Mouse (Mus musculus) forebrain, embryonic 13.5 days (tissue): ENCODE results near the gene Gm18596. TPM values are rescaled to one million over a fixed set of nuclear protein-coding genes. Genes with fewer than 3 reads are reported as not detected.

Source experiments
- ATAC-seq: fragments of 200-750 bp; cut with Nextera tagmentation; 2 replicates; pipeline ENCODE4 v1.8.0; 2017
- H3K27ac ChIP-seq: fragments of 300-500 bp; sonication (generic); 2 replicates; pipeline ENCODE4 v1.5.1; 2015; ENCODE audit warnings: inconsistent platforms, mild to moderate bottlenecking, moderate library complexity
- H3K27me3 ChIP-seq: fragments of 300-500 bp; sonication (generic); 2 replicates; pipeline ENCODE4 v1.6.1; 2015; ENCODE audit warnings: mild to moderate bottlenecking, inconsistent platforms
- H3K36me3 ChIP-seq: fragments of 300-500 bp; sonication (generic); 2 replicates; pipeline ENCODE4 v1.6.1; 2015; ENCODE audit warnings: mild to moderate bottlenecking, inconsistent platforms; ENCODE audit not compliant: poor library complexity, severe bottlenecking
- H3K4me1 ChIP-seq: fragments of 300-500 bp; sonication (generic); 2 replicates; pipeline ENCODE4 v1.6.1; 2015; ENCODE audit warnings: inconsistent platforms
- H3K4me2 ChIP-seq: fragments of 300-500 bp; sonication (generic); 2 replicates; pipeline ENCODE4 v1.6.1; 2015; ENCODE audit warnings: inconsistent platforms, mild to moderate bottlenecking, moderate library complexity
- H3K4me3 ChIP-seq: fragments of 300-500 bp; sonication (generic); 2 replicates; pipeline ENCODE4 v1.5.1; 2015; ENCODE audit warnings: mild to moderate bottlenecking, inconsistent platforms
- H3K9ac ChIP-seq: fragments of 300-500 bp; sonication (generic); 2 replicates; pipeline ENCODE4 v1.6.1; 2015; ENCODE audit warnings: mild to moderate bottlenecking, inconsistent platforms
- H3K9me3 ChIP-seq: fragments of 300-500 bp; sonication (generic); replicated peaks from 2 replicates; pipeline ENCODE4 v1.6.1; 2016; ENCODE audit warnings: inconsistent platforms
- WGBS: fragments of 180-500 bp; shearing (Covaris S2); methylation state at CpG from one replicate; pipeline ENCODE4 v1.1.7; 2015; 5-methylcytosine and 5-hydroxymethylcytosine counted together
- polyA plus RNA-seq: library from polyadenylated mRNA; unstranded; fragments of >200 nt; fragmentation: Nextera tagmentation; extraction: Ambion mirVana; gene quantifications from 2 replicates; pipeline ENCODE4 v1.2.1, GENCODE M21; 2015

Gm18596 gene
- polyA plus RNA-seq, 1 experiment from 2014 or later, result not detected

- no peak within 1 kb of the TSS for H3K27ac ChIP-seq
- no peaks in the 10 kb centered on the region; the same call in 1 of the 2 replicates for H3K9me3 ChIP-seq
- H3K4me2 ChIP-seq, result no peak within 1 kb of the TSS
- 38% methylated on average over 4 of the region's 4 CpGs for WGBS
- ATAC-seq, result no peak
- no peaks in the 10 kb centered on the region for H3K27me3 ChIP-seq
- H3K9ac ChIP-seq, result no peak within 1 kb of the TSS
- no peak within 1 kb of the TSS for H3K4me3 ChIP-seq
- no peaks in the 10 kb centered on the region for H3K36me3 ChIP-seq
- no peaks in the 10 kb centered on the region for H3K4me1 ChIP-seq
These were observed 45.3 kb downstream of the Gm18596 start, which contains the start of gene Gm9508 for GRCm38 (mm10) chr10:77697133-77697532. Gm9508 (minus strand) TSS chr10:77697233.

Other genes starting within 250 kb of the Gm18596 start
- gene Fam207a, start 226.9 kb downstream of the Gm18596 start, polyA plus RNA-seq, result 37.5 and 38.7 TPM in 2 replicates
- gene Itgb2, start 212.4 kb downstream of the Gm18596 start, polyA plus RNA-seq, result 0.34 and 0.37 TPM in 2 replicates
- gene Pttg1ip, start 160.9 kb downstream of the Gm18596 start, polyA plus RNA-seq, result 57.8 and 63.6 TPM in 2 replicates
- 329 and 347 TPM in 2 replicates for gene Sumo3, start 136.5 kb downstream of the Gm18596 start, polyA plus RNA-seq
- gene Gm49325, start 136.4 kb downstream of the Gm18596 start, polyA plus RNA-seq, result 2.3 TPM in 1 of 2 replicates, not detected in the other
- 103 and 115 TPM in 2 replicates for gene Ube2g2, start 120.4 kb downstream of the Gm18596 start, polyA plus RNA-seq
- 0.64 and 0.65 TPM in 2 replicates for gene Tspear, start 56.1 kb downstream of the Gm18596 start, polyA plus RNA-seq
- gene Gm19402, start 51.9 kb downstream of the Gm18596 start, polyA plus RNA-seq, result not detected in 2 replicates
- not detected in 2 replicates for gene Gm9508, start 45.4 kb downstream of the Gm18596 start, polyA plus RNA-seq
- not detected in 2 replicates for gene Gm10272, start 36.0 kb downstream of the Gm18596 start, polyA plus RNA-seq
- gene Gm10024, start 31.2 kb downstream of the Gm18596 start, polyA plus RNA-seq, result not detected in 2 replicates
- not detected in 2 replicates for gene Gm10142, start 26.8 kb downstream of the Gm18596 start, polyA plus RNA-seq
- not detected in 2 replicates for gene Krtap12-1, start 22.0 kb downstream of the Gm18596 start, polyA plus RNA-seq
- not detected in 2 replicates for gene Gm10100, start 16.2 kb downstream of the Gm18596 start, polyA plus RNA-seq
- not detected in 2 replicates for gene Gm9736, start 8.7 kb upstream of the Gm18596 start, polyA plus RNA-seq
- not detected in 2 replicates for gene Gm3233, start 17.0 kb upstream of the Gm18596 start, polyA plus RNA-seq
- not detected in 2 replicates for gene Gm3238, start 28.7 kb upstream of the Gm18596 start, polyA plus RNA-seq
- gene Gm7138, start 34.3 kb upstream of the Gm18596 start, polyA plus RNA-seq, result not detected in 2 replicates
- not detected in 2 replicates for gene Gm3250, start 39.9 kb upstream of the Gm18596 start, polyA plus RNA-seq
- gene Gm7137, start 45.6 kb upstream of the Gm18596 start, polyA plus RNA-seq, result not detected in 2 replicates
- not detected in 2 replicates for gene Gm9639, start 52.4 kb upstream of the Gm18596 start, polyA plus RNA-seq
- gene Gm19668, start 56.5 kb upstream of the Gm18596 start, polyA plus RNA-seq, result not detected in 2 replicates
- gene Gm9507, start 69.2 kb upstream of the Gm18596 start, polyA plus RNA-seq, result not detected in 2 replicates
- gene Gm2696, start 72.0 kb upstream of the Gm18596 start, polyA plus RNA-seq, result not detected in 2 replicates
- gene Krtap10-4, start 84.5 kb upstream of the Gm18596 start, polyA plus RNA-seq, result not detected in 2 replicates
- gene Krtap10-10, start 93.3 kb upstream of the Gm18596 start, polyA plus RNA-seq, result not detected in 2 replicates
- gene Gm36176, start 104.2 kb upstream of the Gm18596 start, polyA plus RNA-seq, result not detected in 2 replicates
- not detected in 2 replicates for gene Gm10318, start 110.2 kb upstream of the Gm18596 start, polyA plus RNA-seq
- not detected in 2 replicates for gene Gm3285, start 119.3 kb upstream of the Gm18596 start, polyA plus RNA-seq
- 4.7 and 6.8 TPM in 2 replicates for gene Lrrc3, start 159.9 kb upstream of the Gm18596 start, polyA plus RNA-seq
- gene Trpm2, start 227.9 kb upstream of the Gm18596 start, polyA plus RNA-seq, result 1.4 and 1.6 TPM in 2 replicates
- 26.7 and 36.1 TPM in 2 replicates for gene 1810043G02Rik, start 235.9 kb upstream of the Gm18596 start, polyA plus RNA-seq